Mouse (Mus musculus) hindbrain, postnatal 0 days (tissue): ENCODE measurements around the gene Nthl1. TPM values are rescaled to one million over a fixed set of nuclear protein-coding genes. Genes with fewer than 3 reads are reported as not detected.
A peak's percentile ranks its signal among the peaks of the same experiment; 100 is the strongest.

Source experiments
- ATAC-seq: fragments of 200-750 bp; cut with Nextera tagmentation; 2 replicates; pipeline ENCODE4 v1.8.0; 2017; ENCODE audit warnings: mild to moderate bottlenecking, moderate TSS enrichment, moderate library complexity
- DNase-seq: peaks from one replicate; pipeline ENCODE4 v3.0.0-alpha.2; 2015; ENCODE audit warnings: low spot score
- H3K27ac ChIP-seq: fragments of 300-500 bp; sonication (generic); 2 replicates; pipeline ENCODE4 v1.5.1; 2014; ENCODE audit warnings: mild to moderate bottlenecking
- H3K27me3 ChIP-seq: fragments of 300-500 bp; sonication (generic); 2 replicates; pipeline ENCODE4 v1.6.1; 2014; ENCODE audit warnings: low read length, mixed read lengths; ENCODE audit not compliant: insufficient read depth
- H3K36me3 ChIP-seq: fragments of 300-500 bp; sonication (generic); 2 replicates; pipeline ENCODE4 v1.6.1; 2014; ENCODE audit warnings: low read length, mixed read lengths; ENCODE audit not compliant: insufficient read depth
- H3K4me1 ChIP-seq: fragments of 300-500 bp; sonication (generic); 2 replicates; pipeline ENCODE4 v1.6.1; 2014; ENCODE audit warnings: antibody characterized with exemption, low read length, mixed read lengths; ENCODE audit not compliant: insufficient read depth
- H3K4me2 ChIP-seq: fragments of 300-500 bp; sonication (generic); 2 replicates; pipeline ENCODE4 v1.6.1; 2014; ENCODE audit warnings: low read depth, mild to moderate bottlenecking, low read length, moderate library complexity, mixed read lengths
- H3K4me3 ChIP-seq: fragments of 300-500 bp; sonication (generic); 2 replicates; pipeline ENCODE4 v1.5.1; 2014; ENCODE audit warnings: low read length
- H3K9ac ChIP-seq: fragments of 300-500 bp; sonication (generic); replicated peaks from 2 replicates; pipeline ENCODE4 v1.6.1; 2014; ENCODE audit warnings: mild to moderate bottlenecking, low read length, moderate library complexity, mixed read lengths
- H3K9me3 ChIP-seq: fragments of 300-500 bp; sonication (generic); 2 replicates; pipeline ENCODE4 v1.6.1; 2016; ENCODE audit warnings: low read length, mixed read lengths
- CTCF ChIP-seq: IDR thresholded peaks from 2 replicates; pipeline ENCODE4 v1.5.1; 2016; ENCODE audit warnings: antibody characterized with exemption, control low read depth, low read depth
- WGBS: fragments of 180-500 bp; shearing (Covaris S2); extraction: QIAGEN DNeasy Blood & Tissue Kit; methylation state at CpG from one replicate; pipeline ENCODE4 v1.1.7; 2014; 5-methylcytosine and 5-hydroxymethylcytosine counted together
- polyA plus RNA-seq: library from polyadenylated mRNA; unstranded; fragments of >200 nt; fragmentation: Nextera tagmentation; extraction: Ambion mirVana; gene quantifications from 2 replicates; pipeline ENCODE4 v1.2.1, GENCODE M21; 2015
- total RNA-seq: library from RNA; depleted of rRNA; stranded (reverse); fragments of >200 nt; gene quantifications from 2 replicates; pipeline ENCODE4 v1.2.3, GENCODE M21; 2014

The Nthl1 gene
- total and polyA plus RNA-seq, 2 experiments from 2014 or later = 4.2 to 7.2 TPM

- no peak overlapping the region for H3K27ac ChIP-seq
- no peak overlapping the region for H3K9ac ChIP-seq
- no peaks in the 10 kb centered on the region for H3K27me3 ChIP-seq
- H3K4me1 ChIP-seq = 0 out of 2 replicates have a peak, but pooled peaks cover under 1% of the 10 kb centered on the region
- 0 out of 2 replicates have a peak, but pooled peaks cover 16% of the 10 kb centered on the region for H3K36me3 ChIP-seq
- no peak for TF ChIP-seq CTCF
- H3K9me3 ChIP-seq = no peaks in the 10 kb centered on the region
- ATAC-seq (no peak), DNase-seq (no peak)
- WGBS = 60% methylated on average over 5 of the region's 5 CpGs
- H3K4me3 ChIP-seq = no peak overlapping the region
- no peak overlapping the region for H3K4me2 ChIP-seq
Observed at GRCm38 (mm10) chr17:24636781-24637481, 4.5 kb downstream of the Nthl1 start.

DNA sequence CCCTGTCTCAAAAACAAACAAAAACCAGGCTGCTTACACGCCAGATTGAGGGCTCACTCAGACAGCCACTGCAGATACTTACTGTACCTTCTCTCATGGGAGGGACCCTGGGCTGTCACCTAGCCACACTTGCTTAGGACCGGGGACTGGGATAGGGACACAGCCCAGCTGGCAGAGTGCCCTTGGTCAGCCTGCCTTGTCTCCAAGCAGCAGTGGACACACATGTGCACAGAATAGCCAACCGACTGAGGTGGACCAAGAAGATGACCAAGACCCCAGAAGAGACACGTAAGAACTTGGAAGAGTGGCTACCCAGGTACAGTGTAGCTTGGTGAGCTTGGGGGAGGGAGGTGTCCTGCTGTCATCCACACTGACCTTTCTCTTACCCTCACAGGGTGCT is 5.7 kb downstream of the Nthl1 start:
- H3K27me3 ChIP-seq = no peaks in the 10 kb centered on the region
- no peak for TF ChIP-seq CTCF
- ATAC-seq (no peak), DNase-seq (no peak)
- H3K9me3 ChIP-seq = no peaks in the 10 kb centered on the region
- 82% methylated on average over 4 of the region's 4 CpGs for WGBS
- no peak overlapping the region for H3K9ac ChIP-seq
- no peak overlapping the region for H3K4me2 ChIP-seq
- H3K4me1 ChIP-seq = no peaks in the 10 kb centered on the region
- H3K4me3 ChIP-seq = no peak overlapping the region
- H3K27ac ChIP-seq = no peak overlapping the region
- H3K36me3 ChIP-seq = 0 out of 2 replicates have a peak, but pooled peaks cover 16% of the 10 kb centered on the region

- peak overlapping the region; percentile 45; the same call in 1 of the 2 replicates for H3K27ac ChIP-seq
- no peak overlapping the region for H3K9ac ChIP-seq
- TF ChIP-seq CTCF = no peak
- H3K4me3 ChIP-seq = no peak overlapping the region
- DNase-seq (no peak), ATAC-seq (no peak)
- H3K9me3 ChIP-seq = no peaks in the 10 kb centered on the region
- no peak overlapping the region for H3K4me2 ChIP-seq
- no peaks in the 10 kb centered on the region for H3K27me3 ChIP-seq
- H3K36me3 ChIP-seq = 0 out of 2 replicates have a peak, but pooled peaks cover 16% of the 10 kb centered on the region
- H3K4me1 ChIP-seq = no peaks in the 10 kb centered on the region
- 74% methylated on average over 9 of the region's 9 CpGs for WGBS
Observed at GRCm38 (mm10) chr17:24638840-24639239, 6.4 kb downstream of the Nthl1 start.

DNA sequence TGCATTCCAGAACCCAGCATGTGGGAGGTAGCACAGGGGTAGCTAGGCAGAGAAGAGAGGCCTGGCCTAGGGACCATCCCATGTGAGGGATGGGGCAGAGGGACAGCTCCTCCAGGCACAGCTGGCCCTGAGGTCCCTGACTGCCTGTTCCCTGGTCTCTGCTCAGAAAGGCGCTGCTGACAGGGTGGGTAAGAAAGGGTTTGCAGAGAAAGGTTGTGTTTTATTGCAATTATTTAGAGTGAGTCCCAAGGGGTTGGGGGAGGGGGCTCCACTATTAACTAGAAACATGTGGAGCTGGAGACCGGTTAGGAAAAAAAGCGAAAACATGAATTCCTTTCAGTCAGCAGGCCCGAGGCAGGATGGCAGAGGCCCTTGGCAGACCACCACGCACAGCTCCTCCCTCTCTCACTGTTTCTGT is 7.1 kb downstream of the Nthl1 start:
- Histone ChIP-seq H3K9ac (no peak overlapping the region), H3K36me3 (0 out of 2 replicates have a peak, but pooled peaks cover 16% of the 10 kb centered on the region), H3K9me3 (no peaks in the 10 kb centered on the region), H3K27me3 (no peaks in the 10 kb centered on the region), H3K4me1 (no peaks in the 10 kb centered on the region), H3K4me2 (no peak overlapping the region), H3K4me3 (no peak overlapping the region), H3K27ac (peak overlapping the region; percentile 45; the same call in 1 of the 2 replicates)
- DNase-seq (no peak), ATAC-seq (no peak)
- 75% methylated on average over 5 of the region's 5 CpGs for whole genome bisulfite sequencing
- TF ChIP-seq CTCF = no peak

- Histone ChIP-seq H3K4me2 (no peak overlapping the region), H3K9ac (no peak overlapping the region), H3K4me1 (no peaks in the 10 kb centered on the region), H3K9me3 (no peaks in the 10 kb centered on the region), H3K27me3 (no peaks in the 10 kb centered on the region), H3K4me3 (no peak overlapping the region), H3K27ac (no peak overlapping the region), H3K36me3 (0 out of 2 replicates have a peak, but pooled peaks cover 16% of the 10 kb centered on the region)
- no peak for DNase-seq
- ATAC-seq = no peak
- no peak for TF ChIP-seq CTCF
- 88% methylated on average over 7 of the region's 7 CpGs for WGBS
Observed at GRCm38 (mm10) chr17:24640119-24640518, 7.6 kb downstream of the Nthl1 start.

- H3K27me3 ChIP-seq = no peaks in the 10 kb centered on the region
- 96% methylated on average over 15 of the region's 15 CpGs for WGBS
- TF ChIP-seq CTCF = no peak
- H3K4me2 ChIP-seq = no peak overlapping the region
- no peak for ATAC-seq
- no peaks in the 10 kb centered on the region for H3K4me1 ChIP-seq
- no peak for DNase-seq
- H3K9me3 ChIP-seq = no peaks in the 10 kb centered on the region
- no peak overlapping the region for H3K4me3 ChIP-seq
- H3K27ac ChIP-seq = no peak overlapping the region
- H3K9ac ChIP-seq = no peak overlapping the region
- 0 out of 2 replicates have a peak, but pooled peaks cover 16% of the 10 kb centered on the region for H3K36me3 ChIP-seq
Observed at GRCm38 (mm10) chr17:24640581-24640980, 8.1 kb downstream of the Nthl1 start.

GRCm38 (mm10) chr17:24641944-24642343 is 9.5 kb downstream of the Nthl1 start:
- ATAC-seq (no peak), DNase-seq (no peak)
- no peak overlapping the region for H3K27ac ChIP-seq
- no peak overlapping the region for H3K4me2 ChIP-seq
- no peaks in the 10 kb centered on the region for H3K9me3 ChIP-seq
- no peak for TF ChIP-seq CTCF
- H3K27me3 ChIP-seq = no peaks in the 10 kb centered on the region
- H3K9ac ChIP-seq = no peak overlapping the region
- no peak overlapping the region for H3K4me3 ChIP-seq
- WGBS = 91% methylated on average over 14 of the region's 14 CpGs
- H3K36me3 ChIP-seq = 0 out of 2 replicates have a peak, but pooled peaks cover 16% of the 10 kb centered on the region
- H3K4me1 ChIP-seq = no peaks in the 10 kb centered on the region
